Mouse (Mus musculus): ENCODE data around the gene Fdps. TPM values are rescaled to one million over a fixed set of nuclear protein-coding genes. Genes with fewer than 3 reads are reported as not detected.
"Not testable (repeated sequence)": the region's sequence is repeated elsewhere in the genome, so short reads cannot be mapped to it uniquely, and the experiment has no call there.

Gene Fdps
- polyA plus RNA-seq, 1 experiment = 58.1 TPM

DNA sequence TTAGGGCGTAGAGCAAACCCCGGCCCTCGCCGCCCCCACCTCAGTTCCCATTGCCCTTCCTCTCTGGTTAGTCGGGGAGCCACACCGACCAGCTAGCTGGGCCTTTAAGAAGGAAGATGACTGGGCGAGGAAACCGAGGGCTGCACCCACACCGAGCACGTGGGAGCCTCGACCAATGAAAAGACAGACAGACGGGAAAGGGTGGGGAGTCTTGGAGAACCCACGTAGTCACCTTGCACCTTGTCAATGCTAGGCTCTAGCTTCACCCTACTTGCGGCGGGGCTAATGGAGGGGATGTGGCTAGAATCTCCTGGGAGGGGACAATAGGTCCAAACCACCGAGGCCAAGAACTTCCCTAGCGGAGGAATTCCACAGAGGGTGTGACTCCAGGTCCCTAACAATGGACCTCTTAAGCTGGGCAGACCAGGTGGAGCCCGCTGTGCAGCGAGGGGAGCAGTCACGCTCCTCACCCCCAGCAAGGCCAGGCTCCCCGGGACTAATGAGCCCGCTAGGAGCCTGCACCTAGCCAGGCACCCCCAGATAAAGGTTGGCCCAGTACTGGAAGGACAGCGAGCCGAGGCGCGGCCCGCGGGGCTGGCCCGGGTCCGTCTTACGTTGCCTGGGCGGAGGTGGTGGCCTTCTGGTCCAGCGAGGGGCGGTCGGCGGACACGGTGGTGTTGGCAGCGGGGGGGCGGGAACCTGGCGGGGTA, 11.7 kb downstream of the Fdps start:
- peak; percentile 86 for DNase-seq
- WGBS = 1% methylated on average over 40 of the region's 40 CpGs
- no peak overlapping the region for H3K27ac ChIP-seq (ENCODE audit: control insufficient read depth, insufficient read depth, low read length)
- TF ChIP-seq CTCF (IDR thresholded peaks at IDR 0.05; ENCODE audit: borderline replicate concordance, control insufficient read depth, extremely low read depth, insufficient read depth, low read length, poor library complexity) = 0 out of 2 replicates have a peak, but pooled peaks have one; percentile 9
- TF ChIP-seq POLR2A (IDR thresholded peaks at IDR 0.05; ENCODE audit: control insufficient read depth, extremely low read depth, insufficient read depth, low read length, poor library complexity) = peak; percentile 57; the same call in 1 of the 2 replicates
- peaks cover 26% of the 10 kb centered on the region for H3K4me1 ChIP-seq (replicated peaks; ENCODE audit: control insufficient read depth, insufficient read depth, low read length)
- H3K27me3 ChIP-seq (ENCODE audit: control insufficient read depth, insufficient read depth, low read length) = peaks cover 8% of the 10 kb centered on the region; the same call in 1 of the 2 replicates
- H3K36me3 ChIP-seq (ENCODE audit: control insufficient read depth, insufficient read depth, low read length) = no peaks in the 10 kb centered on the region
- peak overlapping the region; percentile 65 for H3K4me3 ChIP-seq (ENCODE audit: control insufficient read depth, insufficient read depth, low read length)

- TF ChIP-seq POLR2A (IDR thresholded peaks at IDR 0.05; ENCODE audit: control insufficient read depth, extremely low read depth, insufficient read depth, low read length, poor library complexity) (no peak), CTCF (IDR thresholded peaks at IDR 0.05; ENCODE audit: borderline replicate concordance, control insufficient read depth, extremely low read depth, insufficient read depth, low read length, poor library complexity) (no peak)
- peaks cover 8% of the 10 kb centered on the region; the same call in 1 of the 2 replicates for H3K27me3 ChIP-seq (ENCODE audit: control insufficient read depth, insufficient read depth, low read length)
- 62% methylated on average over 14 of the region's 14 CpGs for WGBS
- peaks cover 27% of the 10 kb centered on the region for H3K4me1 ChIP-seq (replicated peaks; ENCODE audit: control insufficient read depth, insufficient read depth, low read length)
- H3K4me3 ChIP-seq (ENCODE audit: control insufficient read depth, insufficient read depth, low read length) = peak overlapping the region; percentile 65
- no peaks in the 10 kb centered on the region for H3K36me3 ChIP-seq (ENCODE audit: control insufficient read depth, insufficient read depth, low read length)
- H3K27ac ChIP-seq (ENCODE audit: control insufficient read depth, insufficient read depth, low read length) = no peak overlapping the region
- peak; percentile 17 for DNase-seq
Measured at GRCm38 (mm10) chr3:89088974-89089373, 12.8 kb downstream of the Fdps start.

DNA sequence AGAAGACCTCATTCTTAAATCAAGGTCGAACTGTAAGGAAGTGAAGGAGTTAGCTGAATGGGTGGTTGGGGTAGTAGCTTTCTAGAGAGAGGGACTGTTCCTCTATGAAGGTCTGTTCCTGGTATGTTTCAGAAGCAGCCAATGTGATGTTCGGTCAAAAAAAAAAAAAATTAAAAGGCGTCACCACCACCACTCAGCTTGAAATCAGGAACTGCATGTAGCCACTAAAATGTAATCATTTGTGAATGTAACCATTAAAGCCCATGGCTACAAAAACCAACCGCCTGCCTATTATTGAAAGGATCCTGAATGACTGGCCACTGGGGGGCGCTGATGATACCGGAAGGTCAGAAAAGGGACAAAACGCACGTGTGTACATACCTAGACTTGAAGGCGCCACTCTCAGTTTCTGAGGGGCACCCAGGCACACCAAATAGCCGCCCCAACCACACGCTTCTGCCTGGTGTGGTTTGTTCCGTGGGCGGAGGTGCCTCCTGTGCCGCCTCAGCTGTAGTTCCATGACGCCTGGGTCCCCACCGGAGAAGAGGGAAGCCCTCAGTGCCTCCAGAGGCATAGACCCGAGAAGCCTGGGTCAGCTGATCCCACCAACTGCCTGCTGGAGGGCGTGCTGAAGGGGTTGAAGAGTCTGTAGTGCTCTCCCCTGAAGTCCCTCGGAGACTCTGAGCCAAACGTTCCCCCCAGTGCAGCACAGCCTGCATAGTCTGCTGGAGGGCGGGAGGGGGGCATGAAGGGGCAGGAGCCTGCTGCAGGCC, 14.2 kb downstream of the Fdps start:
- Histone ChIP-seq H3K4me1 (replicated peaks; ENCODE audit: control insufficient read depth, insufficient read depth, low read length) (peaks cover 25% of the 10 kb centered on the region), H3K4me3 (ENCODE audit: control insufficient read depth, insufficient read depth, low read length) (0 out of 2 replicates have a peak overlapping the region, but pooled peaks have one; percentile 12), H3K27ac (ENCODE audit: control insufficient read depth, insufficient read depth, low read length) (no peak overlapping the region), H3K27me3 (ENCODE audit: control insufficient read depth, insufficient read depth, low read length) (peaks cover 8% of the 10 kb centered on the region; the same call in 1 of the 2 replicates), H3K36me3 (ENCODE audit: control insufficient read depth, insufficient read depth, low read length) (no peaks in the 10 kb centered on the region)
- peak; percentile 87 for DNase-seq
- TF ChIP-seq CTCF (IDR thresholded peaks at IDR 0.05; ENCODE audit: borderline replicate concordance, control insufficient read depth, extremely low read depth, insufficient read depth, low read length, poor library complexity) = no peak
- TF ChIP-seq POLR2A (IDR thresholded peaks at IDR 0.05; ENCODE audit: control insufficient read depth, extremely low read depth, insufficient read depth, low read length, poor library complexity) = no peak
- 10% methylated on average over 21 of the region's 21 CpGs for WGBS

- no peak for TF ChIP-seq CTCF (IDR thresholded peaks at IDR 0.05; ENCODE audit: borderline replicate concordance, control insufficient read depth, extremely low read depth, insufficient read depth, low read length, poor library complexity)
- TF ChIP-seq POLR2A (IDR thresholded peaks at IDR 0.05; ENCODE audit: control insufficient read depth, extremely low read depth, insufficient read depth, low read length, poor library complexity) = no peak
- H3K27me3 ChIP-seq (ENCODE audit: control insufficient read depth, insufficient read depth, low read length) = no peaks in the 10 kb centered on the region
- WGBS = 96% methylated on average over 12 of the region's 12 CpGs
Measured at GRCm38 (mm10) chr3:89084654-89085190, 17.0 kb downstream of the Fdps start.

DNA sequence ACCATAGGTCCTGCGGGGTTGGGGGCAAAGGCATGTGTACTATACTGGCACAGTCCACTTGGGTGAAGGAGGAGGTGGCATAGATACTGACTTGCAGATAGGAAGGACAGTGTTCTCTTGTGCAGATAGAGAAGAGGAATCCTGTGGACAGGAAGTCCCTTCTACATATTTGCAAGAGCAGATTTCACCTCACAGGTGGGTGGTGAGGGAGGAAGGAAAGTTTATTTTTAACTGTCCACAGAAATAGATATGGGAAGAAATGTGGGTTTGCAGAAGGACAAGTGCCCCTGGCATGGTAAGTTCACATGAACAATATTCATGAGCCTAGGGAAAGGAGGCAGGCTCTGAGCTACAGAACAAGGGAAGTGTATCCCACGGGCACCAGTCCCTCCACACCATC, 17.6 kb downstream of the Fdps start:
- peaks cover 16% of the 10 kb centered on the region for H3K4me1 ChIP-seq (replicated peaks; ENCODE audit: control insufficient read depth, insufficient read depth, low read length)
- no peak overlapping the region for H3K27ac ChIP-seq (ENCODE audit: control insufficient read depth, insufficient read depth, low read length)
- H3K4me3 ChIP-seq (ENCODE audit: control insufficient read depth, insufficient read depth, low read length) = no peak overlapping the region
- 76% methylated on average over 2 of the region's 2 CpGs for WGBS
- TF ChIP-seq POLR2A (IDR thresholded peaks at IDR 0.05; ENCODE audit: control insufficient read depth, extremely low read depth, insufficient read depth, low read length, poor library complexity) = no peak
- TF ChIP-seq CTCF (IDR thresholded peaks at IDR 0.05; ENCODE audit: borderline replicate concordance, control insufficient read depth, extremely low read depth, insufficient read depth, low read length, poor library complexity) = no peak
- no peaks in the 10 kb centered on the region for H3K27me3 ChIP-seq (ENCODE audit: control insufficient read depth, insufficient read depth, low read length)
- H3K36me3 ChIP-seq (ENCODE audit: control insufficient read depth, insufficient read depth, low read length) = peaks cover 7% of the 10 kb centered on the region; the same call in 1 of the 2 replicates
- no peak for DNase-seq

More at GRCm38 (mm10) chr3:89084654-89085190, 17.0 kb downstream of the Fdps start:
- H3K4me1 ChIP-seq (replicated peaks; ENCODE audit: control insufficient read depth, insufficient read depth, low read length) = peaks cover 20% of the 10 kb centered on the region
- no peak overlapping the region for H3K4me3 ChIP-seq (ENCODE audit: control insufficient read depth, insufficient read depth, low read length)
- no peak for DNase-seq
- no peak overlapping the region for H3K27ac ChIP-seq (ENCODE audit: control insufficient read depth, insufficient read depth, low read length)
- H3K36me3 ChIP-seq (ENCODE audit: control insufficient read depth, insufficient read depth, low read length) = peaks cover 1% of the 10 kb centered on the region; the same call in 1 of the 2 replicates

GRCm38 (mm10) chr3:89082287-89082686, 19.5 kb downstream of the Fdps start:
- H3K4me3 ChIP-seq (ENCODE audit: control insufficient read depth, insufficient read depth, low read length) = not testable (repeated sequence)
- H3K36me3 ChIP-seq (ENCODE audit: control insufficient read depth, insufficient read depth, low read length) = peaks cover 17% of the 10 kb centered on the region

More at GRCm38 (mm10) chr3:89082287-89082686, 19.5 kb downstream of the Fdps start:
- H3K4me1 ChIP-seq (replicated peaks; ENCODE audit: control insufficient read depth, insufficient read depth, low read length); H3K27ac ChIP-seq (ENCODE audit: control insufficient read depth, insufficient read depth, low read length); DNase-seq; H3K27me3 ChIP-seq (ENCODE audit: control insufficient read depth, insufficient read depth, low read length): not testable (repeated sequence)

Measured in thymus, adult 2 months (tissue).